Mouse (Mus musculus): ENCODE results near the gene Slc29a2. TPM values are rescaled to one million over a fixed set of nuclear protein-coding genes. Genes with fewer than 3 reads are reported as not detected.

The Slc29a2 gene
- polyA plus RNA-seq, 1 experiment from 2014 or later = 7.3 TPM

DNA sequence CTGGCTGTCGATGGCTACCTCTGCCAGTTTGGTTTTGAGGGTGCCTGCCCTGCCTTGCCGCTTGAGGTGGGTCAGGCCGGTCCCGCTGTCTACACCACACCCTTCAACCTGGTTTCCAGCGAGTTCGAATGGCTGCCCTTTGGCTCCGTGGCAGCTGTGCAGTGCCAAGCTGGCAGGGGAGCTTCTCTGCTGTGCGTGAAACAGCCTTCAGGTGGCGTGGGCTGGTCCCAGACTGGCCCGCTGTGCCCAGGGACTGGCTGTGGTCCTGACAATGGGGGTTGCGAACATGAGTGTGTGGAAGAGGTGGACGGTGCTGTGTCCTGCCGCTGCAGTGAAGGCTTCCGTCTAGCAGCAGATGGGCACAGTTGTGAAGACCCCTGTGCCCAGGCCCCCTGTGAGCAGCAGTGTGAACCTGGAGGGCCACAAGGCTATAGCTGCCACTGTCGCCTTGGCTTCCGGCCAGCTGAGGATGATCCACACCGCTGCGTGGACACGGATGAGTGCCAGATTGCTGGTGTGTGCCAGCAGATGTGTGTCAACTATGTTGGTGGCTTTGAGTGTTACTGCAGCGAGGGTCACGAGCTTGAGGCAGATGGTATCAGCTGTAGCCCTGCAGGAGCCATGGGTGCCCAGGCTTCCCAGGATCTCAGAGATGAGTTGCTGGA is 45.0 kb downstream of the Slc29a2 start:
- Histone ChIP-seq H3K4me1 (peaks cover 86% of the 10 kb centered on the region), H3K9me3 (replicated peaks) (no peaks in the 10 kb centered on the region), H3K36me3 (no peaks in the 10 kb centered on the region), H3K4me3 (peak overlapping the region; percentile 67), H3K27me3 (ENCODE audit: low read depth, poor library complexity, severe bottlenecking) (0 out of 2 replicates have a peak, but pooled peaks cover 12% of the 10 kb centered on the region), H3K27ac (peak overlapping the region; percentile 98)
- 39% methylated on average over 21 of the region's 21 CpGs for WGBS
- no peak for DNase-seq (ENCODE audit: low spot score)

GRCm38 (mm10) chr19:5069486-5069885 is 45.8 kb downstream of the Slc29a2 start:
- no peak for DNase-seq (ENCODE audit: low spot score)

GRCm38 (mm10) chr19:5069978-5070377 is 46.3 kb downstream of the Slc29a2 start:
- H3K9me3 ChIP-seq (replicated peaks) = no peaks in the 10 kb centered on the region
- 76% methylated on average over 7 of the region's 7 CpGs for WGBS
- peak overlapping the region; percentile 67 for H3K4me3 ChIP-seq
- 0 out of 2 replicates have a peak, but pooled peaks cover 20% of the 10 kb centered on the region for H3K27me3 ChIP-seq (ENCODE audit: low read depth, poor library complexity, severe bottlenecking)
- peak overlapping the region; percentile 98 for H3K27ac ChIP-seq
- no peak for DNase-seq (ENCODE audit: low spot score)
- no peaks in the 10 kb centered on the region for H3K36me3 ChIP-seq
- peaks cover 79% of the 10 kb centered on the region for H3K4me1 ChIP-seq

More at GRCm38 (mm10) chr19:5069486-5069885, 45.8 kb downstream of the Slc29a2 start:
- peaks cover 84% of the 10 kb centered on the region for H3K4me1 ChIP-seq
- no peaks in the 10 kb centered on the region for H3K36me3 ChIP-seq
- no peaks in the 10 kb centered on the region for H3K9me3 ChIP-seq (replicated peaks)
- 0 out of 2 replicates have a peak, but pooled peaks cover 17% of the 10 kb centered on the region for H3K27me3 ChIP-seq (ENCODE audit: low read depth, poor library complexity, severe bottlenecking)
- H3K4me3 ChIP-seq = peak overlapping the region; percentile 67
- WGBS = 74% methylated on average over 5 of the region's 5 CpGs
- H3K27ac ChIP-seq = peak overlapping the region; percentile 98

DNA sequence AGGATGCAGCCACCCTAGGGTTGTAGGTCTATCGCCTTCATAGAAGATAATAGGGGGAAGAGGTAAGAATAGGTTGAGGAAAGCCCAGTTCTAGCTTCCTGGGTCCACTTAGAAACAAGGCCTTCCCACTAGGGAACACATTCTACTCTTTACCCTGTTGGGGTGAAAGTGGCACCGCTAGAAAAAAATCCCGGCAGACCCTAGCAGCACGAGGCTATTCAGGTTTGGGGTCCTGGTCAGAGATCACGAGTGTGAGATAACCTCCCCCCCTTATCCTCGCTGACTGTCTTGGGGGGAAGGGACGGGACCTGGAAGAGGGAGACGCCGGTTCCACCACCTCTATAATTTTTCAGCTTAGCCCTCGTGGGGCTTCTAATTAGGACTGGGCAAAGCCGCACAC is 47.4 kb downstream of the Slc29a2 start:
- Histone ChIP-seq H3K4me3 (peak overlapping the region; percentile 67), H3K27me3 (ENCODE audit: low read depth, poor library complexity, severe bottlenecking) (0 out of 2 replicates have a peak, but pooled peaks cover 20% of the 10 kb centered on the region), H3K27ac (peak overlapping the region; percentile 98), H3K4me1 (peaks cover 71% of the 10 kb centered on the region), H3K36me3 (no peaks in the 10 kb centered on the region), H3K9me3 (replicated peaks) (no peaks in the 10 kb centered on the region)
- WGBS = 6% methylated on average over 11 of the region's 11 CpGs
- no peak for DNase-seq (ENCODE audit: low spot score)

- WGBS = under 1% methylated on average over 40 of the region's 40 CpGs
- Histone ChIP-seq H3K36me3 (0 out of 2 replicates have a peak, but pooled peaks cover 3% of the 10 kb centered on the region), H3K4me3 (peak overlapping the region; percentile 67), H3K9me3 (replicated peaks) (no peaks in the 10 kb centered on the region), H3K27ac (peak overlapping the region; percentile 98), H3K4me1 (peaks cover 68% of the 10 kb centered on the region), H3K27me3 (ENCODE audit: low read depth, poor library complexity, severe bottlenecking) (0 out of 2 replicates have a peak, but pooled peaks cover 20% of the 10 kb centered on the region)
- DNase-seq (ENCODE audit: low spot score) = peak; percentile 95
These were observed 48.1 kb downstream of the Slc29a2 start for GRCm38 (mm10) chr19:5071545-5072369.

DNA sequence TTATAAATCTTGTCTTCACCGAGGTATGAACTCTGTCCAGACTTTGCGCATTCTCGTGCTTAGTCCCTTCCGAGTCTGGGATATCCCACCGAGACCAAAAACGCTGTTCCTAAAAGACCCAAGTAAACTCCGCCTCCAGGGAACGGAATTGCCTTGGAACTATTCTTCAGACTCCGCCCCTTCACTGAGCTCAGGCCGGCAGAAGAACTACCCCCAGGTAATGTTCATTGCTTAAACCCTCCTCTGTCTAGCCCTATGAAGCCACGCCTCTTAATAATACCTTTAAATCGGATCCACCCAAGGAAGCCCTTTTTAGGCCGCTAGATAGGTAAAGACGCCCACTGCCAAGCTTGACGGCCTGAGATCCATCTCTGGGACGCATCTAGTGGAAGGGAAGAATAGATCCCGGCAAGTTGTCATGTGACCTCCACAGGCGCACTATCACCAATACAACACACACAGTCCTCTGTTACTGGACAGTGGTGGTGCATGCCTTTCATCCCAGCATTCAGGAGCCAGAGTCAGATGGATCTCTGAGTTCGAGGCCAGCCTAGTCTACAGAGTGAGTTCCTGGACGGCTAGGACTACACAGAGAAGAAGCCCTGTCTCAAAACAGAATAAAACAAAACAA is 48.8 kb downstream of the Slc29a2 start:
- H3K9me3 ChIP-seq (replicated peaks) = no peaks in the 10 kb centered on the region
- H3K4me3 ChIP-seq = peak overlapping the region; percentile 67
- H3K36me3 ChIP-seq = 0 out of 2 replicates have a peak, but pooled peaks cover 3% of the 10 kb centered on the region
- peak; percentile 57 for DNase-seq (ENCODE audit: low spot score)
- 2% methylated on average over 20 of the region's 20 CpGs for WGBS
- peaks cover 60% of the 10 kb centered on the region for H3K4me1 ChIP-seq
- H3K27me3 ChIP-seq (ENCODE audit: low read depth, poor library complexity, severe bottlenecking) = 0 out of 2 replicates have a peak, but pooled peaks cover 20% of the 10 kb centered on the region
- H3K27ac ChIP-seq = peak overlapping the region; percentile 98

DNA sequence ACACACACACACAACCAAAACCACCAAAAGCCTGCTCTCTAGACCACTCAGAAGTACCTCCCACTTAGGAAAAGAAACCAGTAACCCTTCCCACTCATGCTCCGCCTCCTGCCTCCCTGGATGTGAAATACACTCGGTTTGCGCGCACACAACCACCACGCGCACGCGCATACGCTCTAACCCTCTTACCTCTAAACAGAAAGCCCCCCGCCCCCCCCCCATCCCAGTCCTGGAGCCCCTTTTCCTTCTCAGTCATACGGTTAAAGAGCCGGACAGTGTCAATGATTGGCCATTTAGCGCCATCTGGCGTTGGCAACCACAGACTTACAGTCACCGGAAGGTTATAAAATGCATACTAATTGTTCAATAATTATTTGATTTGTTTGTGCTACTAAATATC is 49.4 kb downstream of the Slc29a2 start:
- 0 out of 2 replicates have a peak, but pooled peaks cover 20% of the 10 kb centered on the region for H3K27me3 ChIP-seq (ENCODE audit: low read depth, poor library complexity, severe bottlenecking)
- H3K9me3 ChIP-seq (replicated peaks) = no peaks in the 10 kb centered on the region
- H3K4me3 ChIP-seq = peak overlapping the region; percentile 67
- peaks cover 55% of the 10 kb centered on the region for H3K4me1 ChIP-seq
- peak; percentile 92 for DNase-seq (ENCODE audit: low spot score)
- 0 out of 2 replicates have a peak, but pooled peaks cover 3% of the 10 kb centered on the region for H3K36me3 ChIP-seq
- WGBS = 0% methylated on average over 15 of the region's 15 CpGs
- peak overlapping the region; percentile 98 for H3K27ac ChIP-seq

DNA sequence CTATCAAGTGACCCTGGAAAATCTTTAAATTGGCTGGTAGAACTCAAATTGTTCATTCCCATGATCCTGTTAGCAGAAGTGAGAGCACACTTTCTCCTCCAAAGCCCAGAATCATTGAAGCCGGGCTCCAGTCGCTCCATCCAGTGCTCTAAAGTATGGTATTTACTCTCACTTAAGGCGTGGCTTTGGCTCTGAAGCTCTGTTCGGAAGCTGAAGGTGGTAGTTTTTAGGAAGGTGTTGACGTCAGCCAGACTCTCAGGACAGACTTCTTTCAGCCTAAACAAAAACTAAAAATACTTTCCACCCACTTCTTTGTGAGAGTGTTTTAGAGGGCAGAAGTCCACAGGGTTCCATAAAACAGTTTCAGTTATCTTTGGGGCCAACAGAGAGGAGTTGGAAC is 49.9 kb downstream of the Slc29a2 start:
- H3K27ac ChIP-seq = peak overlapping the region; percentile 98; the same call in 1 of the 2 replicates
- H3K4me3 ChIP-seq = peak overlapping the region; percentile 67; the same call in 1 of the 2 replicates
- H3K36me3 ChIP-seq = 0 out of 2 replicates have a peak, but pooled peaks cover 3% of the 10 kb centered on the region
- H3K9me3 ChIP-seq (replicated peaks) = no peaks in the 10 kb centered on the region
- no peak for DNase-seq (ENCODE audit: low spot score)
- H3K27me3 ChIP-seq (ENCODE audit: low read depth, poor library complexity, severe bottlenecking) = 0 out of 2 replicates have a peak, but pooled peaks cover 18% of the 10 kb centered on the region
- WGBS = 44% methylated on average over 5 of the region's 5 CpGs
- H3K4me1 ChIP-seq = peaks cover 50% of the 10 kb centered on the region

DNA sequence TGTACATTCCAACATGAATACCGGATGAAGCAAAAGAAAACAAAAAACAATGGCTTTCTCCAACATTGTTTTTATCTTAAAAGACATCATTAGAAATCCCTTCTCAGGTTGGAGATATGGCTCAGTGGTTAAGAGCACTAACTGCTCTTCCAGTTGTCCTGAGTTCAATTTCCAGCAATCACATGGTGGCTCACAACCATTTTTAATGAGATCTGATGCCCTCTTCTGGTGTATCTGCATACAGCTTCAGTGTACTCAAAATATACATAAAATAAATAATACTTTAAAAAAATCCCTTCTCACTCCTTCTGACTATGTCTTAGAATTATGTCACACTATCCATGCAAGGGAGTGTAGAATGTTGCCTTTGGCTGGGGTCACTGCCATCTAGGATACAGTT is 55.6 kb downstream of the Slc29a2 start:
- Histone ChIP-seq H3K36me3 (0 out of 2 replicates have a peak, but pooled peaks cover 3% of the 10 kb centered on the region), H3K4me3 (no peak overlapping the region), H3K27me3 (ENCODE audit: low read depth, poor library complexity, severe bottlenecking) (peaks cover 52% of the 10 kb centered on the region), H3K27ac (no peak overlapping the region), H3K9me3 (replicated peaks) (no peaks in the 10 kb centered on the region), H3K4me1 (no peaks in the 10 kb centered on the region)
- WGBS = 98% methylated on average over 1 of the region's 1 CpGs
- DNase-seq (ENCODE audit: low spot score) = no peak

Other genes with a start within 250 kb of the Slc29a2 start
- 91.5 and 108 TPM in 2 replicates for gene Rbm4, start 230.0 kb upstream of the Slc29a2 start, polyA plus RNA-seq (2016; fragmentation: Nextera tagmentation; extraction: Ambion mirVana)
- 32.7 and 33.8 TPM in 2 replicates for gene Gm21992, start 212.2 kb upstream of the Slc29a2 start, polyA plus RNA-seq (2016; fragmentation: Nextera tagmentation; extraction: Ambion mirVana)
- gene Rbm14, start 212.2 kb upstream of the Slc29a2 start, polyA plus RNA-seq (2016; fragmentation: Nextera tagmentation; extraction: Ambion mirVana) = 134 TPM in 2 replicates
- 48.9 and 55.3 TPM in 2 replicates for gene Ccs, start 184.5 kb upstream of the Slc29a2 start, polyA plus RNA-seq (2016; fragmentation: Nextera tagmentation; extraction: Ambion mirVana)
- not detected in 2 replicates for gene Ccdc87, start 184.5 kb upstream of the Slc29a2 start, polyA plus RNA-seq (2016; fragmentation: Nextera tagmentation; extraction: Ambion mirVana)
- gene Ctsf, start 168.7 kb upstream of the Slc29a2 start, polyA plus RNA-seq (2016; fragmentation: Nextera tagmentation; extraction: Ambion mirVana) = 13.3 and 18.5 TPM in 2 replicates
- 1.6 and 2.7 TPM in 2 replicates for gene Actn3, start 146.0 kb upstream of the Slc29a2 start, polyA plus RNA-seq (2016; fragmentation: Nextera tagmentation; extraction: Ambion mirVana)
- 7.0 and 8.5 TPM in 2 replicates for gene Zdhhc24, start 145.2 kb upstream of the Slc29a2 start, polyA plus RNA-seq (2016; fragmentation: Nextera tagmentation; extraction: Ambion mirVana)
- gene Bbs1, start 117.2 kb upstream of the Slc29a2 start, polyA plus RNA-seq (2016; fragmentation: Nextera tagmentation; extraction: Ambion mirVana) = 5.1 and 9.0 TPM in 2 replicates
- 196 and 198 TPM in 2 replicates for gene Dpp3, start 95.6 kb upstream of the Slc29a2 start, polyA plus RNA-seq (2016; fragmentation: Nextera tagmentation; extraction: Ambion mirVana)
- 1.4 and 2.1 TPM in 2 replicates for gene Peli3, start 80.7 kb upstream of the Slc29a2 start, polyA plus RNA-seq (2016; fragmentation: Nextera tagmentation; extraction: Ambion mirVana)
- 161 and 187 TPM in 2 replicates for gene Mrpl11, start 61.7 kb upstream of the Slc29a2 start, polyA plus RNA-seq (2016; fragmentation: Nextera tagmentation; extraction: Ambion mirVana)
- not detected in 2 replicates for gene Npas4, start 33.5 kb upstream of the Slc29a2 start, polyA plus RNA-seq (2016; fragmentation: Nextera tagmentation; extraction: Ambion mirVana)
- gene B4gat1, start 15.0 kb downstream of the Slc29a2 start, polyA plus RNA-seq (2016; fragmentation: Nextera tagmentation; extraction: Ambion mirVana) = 35.5 and 35.6 TPM in 2 replicates
- gene AC124502.3, start 15.0 kb downstream of the Slc29a2 start, polyA plus RNA-seq (2016; fragmentation: Nextera tagmentation; extraction: Ambion mirVana) = 1.8 and 3.1 TPM in 2 replicates
- gene Brms1, start 17.5 kb downstream of the Slc29a2 start, polyA plus RNA-seq (2016; fragmentation: Nextera tagmentation; extraction: Ambion mirVana) = 74.6 and 84.6 TPM in 2 replicates
- gene Rin1, start 26.6 kb downstream of the Slc29a2 start, polyA plus RNA-seq (2016; fragmentation: Nextera tagmentation; extraction: Ambion mirVana) = 3.1 and 3.5 TPM in 2 replicates
- 37.1 and 42.5 TPM in 2 replicates for gene Cd248, start 44.2 kb downstream of the Slc29a2 start, polyA plus RNA-seq (2016; fragmentation: Nextera tagmentation; extraction: Ambion mirVana)
- 2.4 and 2.5 TPM in 2 replicates for gene Tmem151a, start 61.7 kb downstream of the Slc29a2 start, polyA plus RNA-seq (2016; fragmentation: Nextera tagmentation; extraction: Ambion mirVana)
- gene Yif1a, start 64.7 kb downstream of the Slc29a2 start, polyA plus RNA-seq (2016; fragmentation: Nextera tagmentation; extraction: Ambion mirVana) = 65.4 and 78.0 TPM in 2 replicates
- 20.2 and 28.1 TPM in 2 replicates for gene Cnih2, start 74.7 kb downstream of the Slc29a2 start, polyA plus RNA-seq (2016; fragmentation: Nextera tagmentation; extraction: Ambion mirVana)
- gene Rab1b, start 83.2 kb downstream of the Slc29a2 start, polyA plus RNA-seq (2016; fragmentation: Nextera tagmentation; extraction: Ambion mirVana) = 276 and 296 TPM in 2 replicates
- gene Klc2, start 94.7 kb downstream of the Slc29a2 start, polyA plus RNA-seq (2016; fragmentation: Nextera tagmentation; extraction: Ambion mirVana) = 28.2 and 30.6 TPM in 2 replicates
- 25.7 and 31.1 TPM in 2 replicates for gene Pacs1, start 249.3 kb downstream of the Slc29a2 start, polyA plus RNA-seq (2016; fragmentation: Nextera tagmentation; extraction: Ambion mirVana)

Measured in limb, embryonic 10.5 days (tissue).